Mouse (Mus musculus) heart, embryonic 16.5 days (tissue): ENCODE data around the gene Gmip. TPM values are rescaled to one million over a fixed set of nuclear protein-coding genes. Genes with fewer than 3 reads are reported as not detected.

ENCODE experiments used
- ATAC-seq: fragments of 200-750 bp; cut with Nextera tagmentation; replicated peaks from 2 replicates; pipeline ENCODE4 v1.8.0; 2017; ENCODE audit warnings: moderate number of reproducible peaks; ENCODE audit not compliant: insufficient read depth, low FRiP score; ENCODE audit errors: extremely low read depth
- H3K27ac ChIP-seq: fragments of 300-500 bp; sonication (generic); 2 replicates; pipeline ENCODE4 v1.5.1; 2014; ENCODE audit warnings: mild to moderate bottlenecking, low read length, control low read depth, moderate library complexity
- H3K27me3 ChIP-seq: fragments of 300-500 bp; sonication (generic); 2 replicates; pipeline ENCODE4 v1.6.1; 2014; ENCODE audit warnings: low read length, mixed read lengths; ENCODE audit not compliant: control insufficient read depth, insufficient read depth
- H3K36me3 ChIP-seq: fragments of 300-500 bp; sonication (generic); 2 replicates; pipeline ENCODE4 v1.6.1; 2014; ENCODE audit not compliant: control insufficient read depth, insufficient read depth
- H3K4me1 ChIP-seq: fragments of 300-500 bp; sonication (generic); 2 replicates; pipeline ENCODE4 v1.6.1; 2014; ENCODE audit warnings: low read length, mixed read lengths; ENCODE audit not compliant: control insufficient read depth, insufficient read depth
- H3K4me2 ChIP-seq: fragments of 300-500 bp; sonication (generic); 2 replicates; pipeline ENCODE4 v1.6.1; 2014; ENCODE audit warnings: low read depth, mild to moderate bottlenecking, control low read depth, low read length
- H3K4me3 ChIP-seq: fragments of 300-500 bp; sonication (generic); 2 replicates; pipeline ENCODE4 v1.5.1; 2014; ENCODE audit warnings: mild to moderate bottlenecking, control low read depth, low read length
- H3K9ac ChIP-seq: fragments of 300-500 bp; sonication (generic); 2 replicates; pipeline ENCODE4 v1.6.1; 2014; ENCODE audit warnings: low read length, control low read depth
- H3K9me3 ChIP-seq: fragments of 300-500 bp; sonication (generic); replicated peaks from 2 replicates; pipeline ENCODE4 v1.6.1; 2016; ENCODE audit warnings: low read length; ENCODE audit not compliant: control insufficient read depth
- whole genome bisulfite sequencing: fragments of 180-500 bp; shearing (Covaris S2); extraction: QIAGEN DNeasy Blood & Tissue Kit; methylation state at CpG from one replicate; pipeline ENCODE4 v1.1.7; 2014; 5-methylcytosine and 5-hydroxymethylcytosine counted together
- polyA plus RNA-seq: library from polyadenylated mRNA; unstranded; fragments of >200 nt; fragmentation: Nextera tagmentation; extraction: Ambion mirVana; gene quantifications from 2 replicates; pipeline ENCODE4 v1.2.1, GENCODE M21; 2015

The Gmip gene
- polyA plus RNA-seq, 1 experiment from 2014 or later: 9.8 TPM

DNA sequence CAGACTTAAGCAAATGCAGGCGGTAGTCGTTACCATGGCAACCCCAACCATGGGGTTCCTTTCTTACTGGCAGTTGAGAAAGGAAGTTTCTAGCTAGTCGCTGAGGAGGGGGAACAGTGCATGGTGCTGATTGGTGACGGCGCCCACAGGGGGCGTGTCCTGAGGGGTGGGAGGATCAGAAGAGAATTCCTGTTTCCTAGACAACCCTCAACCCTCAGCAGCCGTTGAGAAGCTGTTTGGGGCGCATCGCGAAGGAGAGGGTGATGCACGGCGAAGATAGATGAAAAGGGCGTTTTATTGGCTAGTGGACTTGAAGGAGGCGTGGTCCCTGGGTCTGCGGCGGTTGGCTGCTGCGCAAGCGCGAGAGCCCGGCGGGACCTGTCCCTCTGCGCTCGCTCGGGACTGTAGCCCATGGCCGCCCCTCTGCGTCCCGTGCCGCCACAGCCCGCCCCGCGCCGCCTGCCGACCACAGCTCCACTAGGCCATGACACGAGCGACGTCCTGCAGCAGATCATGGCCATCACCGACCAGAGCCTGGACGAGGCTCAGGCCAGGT, 23.9 kb downstream of the Gmip start, which contains the start of gene Pbx4:
Gene Pbx4, plus strand, starts transcription at position 194 of the 556 bp plus-strand sequence.
- H3K9ac ChIP-seq: peak within 1 kb of the TSS; percentile 65
- H3K27ac ChIP-seq: no peak within 1 kb of the TSS
- H3K36me3 ChIP-seq: no peaks in the 10 kb centered on the region
- H3K4me2 ChIP-seq: peak within 1 kb of the TSS; percentile 95
- no peaks in the 10 kb centered on the region for H3K27me3 ChIP-seq
- no peaks in the 10 kb centered on the region for H3K9me3 ChIP-seq
- H3K4me3 ChIP-seq: peak within 1 kb of the TSS; percentile 64
- H3K4me1 ChIP-seq: peaks cover 5% of the 10 kb centered on the region; the same call in 1 of the 2 replicates
- under 1% methylated on average over 38 of the region's 38 CpGs for WGBS
- peak; percentile 87 for ATAC-seq

DNA sequence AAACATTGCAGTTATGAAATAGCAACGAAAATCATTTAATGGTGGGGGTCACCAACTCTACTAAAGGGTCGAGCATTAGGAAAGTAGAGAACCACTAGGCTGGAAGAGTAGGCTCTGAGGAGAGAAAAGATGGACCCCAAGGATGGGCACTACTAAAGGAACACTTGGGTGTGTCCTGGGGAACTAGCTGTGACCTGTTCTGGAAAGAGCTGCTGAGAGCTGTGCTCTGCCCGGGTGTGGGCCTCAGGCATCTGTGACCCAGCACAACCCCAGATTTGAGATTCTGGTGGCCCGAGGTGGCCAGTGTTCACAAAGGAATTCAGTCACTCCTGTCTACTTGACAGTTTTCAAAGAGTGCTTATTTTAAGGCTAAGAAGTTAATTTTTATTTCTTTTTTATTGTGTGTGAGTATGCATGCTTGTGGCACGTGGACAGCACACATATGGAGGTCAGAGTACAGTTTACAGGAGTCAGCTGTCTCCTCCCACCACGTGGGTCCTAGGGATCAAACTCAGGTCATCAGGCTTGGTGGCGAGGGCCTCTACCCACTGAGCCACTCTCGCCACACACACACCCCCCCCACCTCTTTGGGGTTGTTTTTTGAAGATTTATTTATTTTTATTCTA, 28.7 kb downstream of the Gmip start:
- Histone ChIP-seq H3K27ac (no peak overlapping the region), H3K27me3 (no peaks in the 10 kb centered on the region), H3K4me1 (peaks cover 5% of the 10 kb centered on the region; the same call in 1 of the 2 replicates), H3K9ac (no peak overlapping the region), H3K36me3 (no peaks in the 10 kb centered on the region), H3K9me3 (no peaks in the 10 kb centered on the region), H3K4me2 (no peak overlapping the region), H3K4me3 (no peak overlapping the region)
- no peak for ATAC-seq
- WGBS: 67% methylated on average over 8 of the region's 8 CpGs

DNA sequence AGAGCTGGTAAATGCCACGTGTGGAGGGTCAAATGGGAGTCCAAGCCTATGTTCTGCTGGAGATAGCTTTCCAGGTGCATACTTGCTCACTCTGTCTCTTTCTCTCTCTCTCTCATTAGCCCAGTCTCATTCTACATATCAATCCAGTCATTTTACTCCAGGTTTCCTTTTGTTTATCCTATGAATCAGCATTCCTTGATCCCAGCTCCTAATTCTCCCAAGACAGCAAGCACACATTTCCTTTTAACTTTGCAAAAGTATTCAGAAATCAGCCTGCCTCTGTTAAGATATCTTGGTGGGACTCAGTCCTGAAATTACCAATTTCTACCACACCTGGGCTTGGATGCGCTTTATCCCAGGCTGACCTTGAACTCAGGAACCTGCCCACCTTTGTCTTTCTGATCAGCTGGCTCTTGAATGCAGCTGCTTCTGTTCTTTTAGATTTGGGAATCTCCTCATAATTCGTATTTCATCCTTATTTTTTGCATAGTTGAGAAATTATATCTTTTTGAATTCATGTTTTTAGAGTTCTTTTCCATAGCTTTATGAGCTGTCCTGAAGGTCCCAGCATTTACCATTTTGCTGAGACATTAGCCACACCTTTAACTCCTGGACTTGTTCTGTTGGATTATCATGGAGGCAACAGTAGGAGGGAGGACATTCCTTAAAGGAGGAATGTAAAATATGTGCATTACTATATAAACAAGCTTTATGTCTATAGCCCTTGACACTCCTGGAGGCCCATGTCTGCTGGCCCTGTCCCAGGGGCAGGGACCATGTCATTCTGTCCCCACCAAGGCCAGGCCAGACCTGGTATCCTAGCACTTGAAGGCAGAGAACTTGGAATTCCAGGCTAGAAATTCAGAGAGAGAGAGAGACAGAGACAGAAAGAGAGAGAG, 38.9 kb downstream of the Gmip start:
- Histone ChIP-seq H3K27ac (no peak overlapping the region), H3K36me3 (no peaks in the 10 kb centered on the region), H3K4me1 (peaks cover 6% of the 10 kb centered on the region), H3K4me2 (no peak overlapping the region), H3K27me3 (no peaks in the 10 kb centered on the region), H3K4me3 (no peak overlapping the region), H3K9me3 (no peaks in the 10 kb centered on the region), H3K9ac (no peak overlapping the region)
- ATAC-seq: no peak
- WGBS: 76% methylated on average over 3 of the region's 3 CpGs

DNA sequence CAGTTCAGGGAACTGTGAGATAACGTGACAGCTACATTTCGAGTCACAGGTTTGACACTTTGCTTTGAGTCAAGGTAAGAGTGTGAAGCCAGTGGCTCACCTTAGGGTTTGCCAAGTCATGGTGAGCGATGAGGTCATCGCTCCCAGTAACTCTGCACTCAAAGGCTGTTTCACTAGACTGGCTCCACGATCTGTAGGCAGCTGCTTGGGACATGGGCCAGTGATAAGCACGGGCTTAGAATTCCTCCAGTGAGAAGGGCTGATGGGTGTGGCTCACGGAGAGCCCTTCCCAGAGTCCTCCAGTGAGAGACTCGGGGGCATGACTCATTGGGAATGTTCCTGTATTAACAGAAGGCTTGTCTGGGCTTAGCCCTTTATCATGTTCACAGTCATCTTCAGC, 40.5 kb downstream of the Gmip start:
- Histone ChIP-seq H3K9ac (no peak overlapping the region), H3K36me3 (no peaks in the 10 kb centered on the region), H3K4me3 (no peak overlapping the region), H3K27me3 (no peaks in the 10 kb centered on the region), H3K9me3 (no peaks in the 10 kb centered on the region), H3K4me2 (no peak overlapping the region), H3K4me1 (peaks cover 6% of the 10 kb centered on the region), H3K27ac (peak overlapping the region; percentile 51)
- peak; percentile 89 for ATAC-seq
- WGBS: 29% methylated on average over 8 of the region's 8 CpGs

DNA sequence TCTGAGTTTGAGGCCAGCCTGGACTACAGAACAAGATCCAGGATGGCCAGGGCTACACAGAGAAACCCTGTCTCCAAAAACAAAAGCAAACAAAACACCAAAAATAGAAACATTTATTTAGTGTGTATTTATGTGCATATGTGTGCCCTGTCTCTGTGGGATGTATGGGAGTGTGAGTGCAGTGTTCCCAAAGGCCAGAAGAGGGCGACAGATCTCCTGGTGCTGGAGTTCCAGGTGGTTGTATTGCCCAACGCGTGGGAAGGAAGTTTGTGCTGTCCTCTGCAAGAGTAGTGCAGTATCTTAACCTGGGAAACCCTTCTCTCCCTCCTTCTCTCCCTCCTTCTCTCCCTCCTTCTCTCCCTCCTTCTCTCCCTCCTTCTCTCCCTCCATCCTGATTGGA, 41.4 kb downstream of the Gmip start:
- Histone ChIP-seq H3K27ac (no peak overlapping the region), H3K4me2 (no peak overlapping the region), H3K4me3 (no peak overlapping the region), H3K36me3 (no peaks in the 10 kb centered on the region), H3K4me1 (peaks cover 6% of the 10 kb centered on the region), H3K9ac (no peak overlapping the region), H3K27me3 (no peaks in the 10 kb centered on the region), H3K9me3 (no peaks in the 10 kb centered on the region)
- 54% methylated on average over 3 of the region's 3 CpGs for WGBS
- no peak for ATAC-seq

DNA sequence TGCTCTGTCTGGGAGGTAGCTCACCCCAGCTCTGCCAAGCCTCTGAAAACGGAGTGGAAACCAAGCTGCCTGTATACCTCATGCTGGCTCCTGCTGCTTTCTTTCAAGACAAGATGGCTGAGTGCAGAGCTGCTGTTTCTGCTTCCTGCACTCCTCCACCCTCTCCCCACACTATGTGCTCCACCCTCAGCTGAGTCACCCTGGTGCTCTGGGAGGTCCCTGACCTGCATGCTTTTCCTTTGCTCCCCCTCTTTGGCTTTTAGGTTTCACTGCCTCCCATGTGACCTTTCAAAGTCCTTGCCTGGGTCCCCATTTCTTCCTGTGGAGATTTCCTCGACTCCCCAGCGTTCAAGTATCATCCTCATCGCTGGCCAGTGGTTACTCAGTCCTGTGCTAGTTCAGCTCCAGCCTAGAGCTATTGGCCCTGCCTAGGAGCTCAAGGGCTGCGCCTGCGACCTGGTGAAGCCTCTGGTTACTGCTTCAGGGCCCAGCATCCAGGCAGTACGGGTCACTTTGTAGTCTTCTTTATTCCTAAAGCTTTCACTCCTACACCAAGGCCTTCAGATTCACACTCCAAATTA, 42.5 kb downstream of the Gmip start:
- H3K9ac ChIP-seq: no peak overlapping the region
- no peaks in the 10 kb centered on the region for H3K27me3 ChIP-seq
- H3K36me3 ChIP-seq: no peaks in the 10 kb centered on the region
- 76% methylated on average over 7 of the region's 7 CpGs for WGBS
- H3K27ac ChIP-seq: no peak overlapping the region
- peaks cover 6% of the 10 kb centered on the region for H3K4me1 ChIP-seq
- H3K4me2 ChIP-seq: no peak overlapping the region
- H3K4me3 ChIP-seq: no peak overlapping the region
- no peak for ATAC-seq
- H3K9me3 ChIP-seq: no peaks in the 10 kb centered on the region

DNA sequence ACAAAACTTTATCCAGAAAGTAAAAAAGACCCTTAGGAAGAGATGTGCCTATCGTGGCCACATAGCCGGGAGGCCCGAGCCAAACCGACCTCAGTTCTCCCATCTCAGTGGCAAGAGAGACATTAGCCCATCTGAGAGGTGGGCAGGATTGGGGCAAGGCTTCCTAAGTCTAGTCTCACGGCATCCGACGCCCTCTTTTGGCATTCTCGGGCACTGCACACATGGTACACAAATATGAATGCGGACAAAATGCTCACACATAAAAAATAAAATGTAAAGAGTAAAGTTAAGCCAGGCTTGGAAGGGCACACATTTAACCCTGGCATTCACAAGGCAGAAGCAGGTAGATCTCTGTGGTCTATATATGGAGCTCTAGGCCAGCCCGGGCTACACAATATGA, 45.4 kb downstream of the Gmip start:
- no peak for ATAC-seq
- peaks cover 1% of the 10 kb centered on the region for H3K4me1 ChIP-seq
- no peak overlapping the region for H3K27ac ChIP-seq
- H3K27me3 ChIP-seq: no peaks in the 10 kb centered on the region
- H3K9me3 ChIP-seq: no peaks in the 10 kb centered on the region
- H3K36me3 ChIP-seq: no peaks in the 10 kb centered on the region
- 88% methylated on average over 10 of the region's 10 CpGs for WGBS
- H3K9ac ChIP-seq: no peak overlapping the region
- no peak overlapping the region for H3K4me3 ChIP-seq
- no peak overlapping the region for H3K4me2 ChIP-seq

DNA sequence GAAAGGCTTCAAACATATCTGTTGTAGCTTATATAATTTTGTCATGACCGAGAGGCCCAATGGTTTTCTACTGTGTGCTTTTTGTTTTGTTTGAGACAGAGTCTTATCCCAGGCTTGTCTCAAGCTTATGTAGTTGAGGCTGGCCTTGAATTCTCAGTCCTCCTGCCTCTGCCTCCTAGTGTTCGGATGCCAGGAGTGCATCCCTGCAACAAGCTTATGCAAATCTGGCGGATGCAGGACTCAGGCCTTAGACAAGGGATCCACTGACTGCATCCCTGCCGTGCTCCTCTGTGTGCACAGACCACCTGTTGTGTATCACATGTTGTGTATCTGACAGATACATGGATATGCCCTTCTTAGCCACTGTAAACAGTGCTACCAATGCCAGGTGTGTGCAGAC, 52.3 kb downstream of the Gmip start:
- no peaks in the 10 kb centered on the region for H3K4me1 ChIP-seq
- ATAC-seq: no peak
- no peaks in the 10 kb centered on the region for H3K9me3 ChIP-seq
- H3K27me3 ChIP-seq: no peaks in the 10 kb centered on the region
- no peaks in the 10 kb centered on the region for H3K36me3 ChIP-seq
- H3K9ac ChIP-seq: no peak overlapping the region
- no peak overlapping the region for H3K4me3 ChIP-seq
- no peak overlapping the region for H3K4me2 ChIP-seq
- H3K27ac ChIP-seq: no peak overlapping the region
- 68% methylated on average over 4 of the region's 4 CpGs for WGBS

DNA sequence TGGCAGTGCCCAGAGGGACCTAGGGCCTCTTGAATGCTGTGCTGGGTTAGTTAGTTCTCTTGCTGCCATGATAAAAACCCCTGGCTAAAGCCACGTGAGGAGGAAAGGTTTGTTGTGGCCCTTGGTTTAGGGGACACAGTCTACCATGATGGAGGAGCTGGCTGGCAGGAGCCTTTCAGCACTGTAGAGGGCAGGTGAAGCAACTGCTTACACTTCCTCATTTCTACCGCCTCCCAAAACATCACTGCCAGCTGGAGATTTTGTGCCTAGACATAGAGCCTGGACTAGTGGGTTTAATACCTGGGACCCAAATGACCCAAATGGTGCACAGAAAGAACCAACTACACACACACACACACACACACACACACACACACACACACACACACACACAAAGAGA, 52.8 kb downstream of the Gmip start:
- H3K9me3 ChIP-seq: no peaks in the 10 kb centered on the region
- no peak overlapping the region for H3K4me3 ChIP-seq
- no peaks in the 10 kb centered on the region for H3K27me3 ChIP-seq
- no peak overlapping the region for H3K27ac ChIP-seq
- no peak overlapping the region for H3K4me2 ChIP-seq
- no peaks in the 10 kb centered on the region for H3K36me3 ChIP-seq
- no peak overlapping the region for H3K9ac ChIP-seq
- WGBS: 72% methylated on average over 2 of the region's 2 CpGs
- no peak for ATAC-seq
- H3K4me1 ChIP-seq: no peaks in the 10 kb centered on the region
